Mouse (Mus musculus): Measurements from ENCODE around the gene Olfr591. TPM values are rescaled to one million over a fixed set of nuclear protein-coding genes. Genes with fewer than 3 reads are reported as not detected.
"Not testable (repeated sequence)": the region's sequence is repeated elsewhere in the genome, so short reads cannot be mapped to it uniquely, and the experiment has no call there.

Gene Olfr591
- polyA plus RNA-seq (2016; fragmentation: Nextera tagmentation; extraction: Ambion mirVana) = not detected in 2 replicates

- Histone ChIP-seq H3K27me3 (replicated peaks) (no peaks in the 10 kb centered on the region), H3K4me3 (no peak within 1 kb of the TSS), H3K4me1 (replicated peaks) (no peaks in the 10 kb centered on the region), H3K36me3 (no peaks in the 10 kb centered on the region), H3K9ac (no peak within 1 kb of the TSS), H3K9me3 (replicated peaks) (0 out of 2 replicates have a peak, but pooled peaks cover 5% of the 10 kb centered on the region), H3K27ac (ENCODE audit: poor library complexity, severe bottlenecking) (no peak within 1 kb of the TSS), H3K4me2 (no peak within 1 kb of the TSS)
- no peak for ATAC-seq (ENCODE audit: insufficient number of reproducible peaks, low FRiP score)
- 74% methylated on average over 1 of the region's 1 CpGs for WGBS
Measured at GRCm38 (mm10) chr7:103178240-103178639, at the start of gene Olfr591. TSS of gene Olfr591 (minus strand) at chr7:103178340.

- Histone ChIP-seq H3K9me3 (replicated peaks) (no peaks in the 10 kb centered on the region), H3K4me2 (no peak within 1 kb of the TSS), H3K36me3 (no peaks in the 10 kb centered on the region), H3K9ac (no peak within 1 kb of the TSS), H3K4me3 (no peak within 1 kb of the TSS), H3K4me1 (replicated peaks) (no peaks in the 10 kb centered on the region), H3K27me3 (replicated peaks) (no peaks in the 10 kb centered on the region), H3K27ac (ENCODE audit: poor library complexity, severe bottlenecking) (no peak within 1 kb of the TSS)
- ATAC-seq (ENCODE audit: insufficient number of reproducible peaks, low FRiP score) = no peak
Measured at GRCm38 (mm10) chr7:103216696-103217095, 38.6 kb upstream of the Olfr591 start, which contains the start of gene Olfr594. TSS of gene Olfr594 (plus strand) at chr7:103216996.

- not testable (repeated sequence) for H3K4me1 ChIP-seq (replicated peaks); H3K9me3 ChIP-seq (replicated peaks); H3K4me3 ChIP-seq; H3K9ac ChIP-seq; H3K27me3 ChIP-seq (replicated peaks); H3K27ac ChIP-seq (ENCODE audit: poor library complexity, severe bottlenecking); H3K36me3 ChIP-seq; ATAC-seq (ENCODE audit: insufficient number of reproducible peaks, low FRiP score); H3K4me2 ChIP-seq
- WGBS = 80% methylated on average over 5 of the region's 5 CpGs
Measured at GRCm38 (mm10) chr7:103212050-103212449, 33.9 kb upstream of the Olfr591 start.

GRCm38 (mm10) chr7:103211562-103211961 is 33.4 kb upstream of the Olfr591 start, which contains the start of gene Olfr593:
TSS of gene Olfr593 (plus strand) at chr7:103211862.
- ATAC-seq (ENCODE audit: insufficient number of reproducible peaks, low FRiP score) = no peak
- no peak within 1 kb of the TSS for H3K4me2 ChIP-seq
- no peak within 1 kb of the TSS for H3K27ac ChIP-seq (ENCODE audit: poor library complexity, severe bottlenecking)
- H3K27me3 ChIP-seq (replicated peaks) = no peaks in the 10 kb centered on the region
- H3K4me3 ChIP-seq = no peak within 1 kb of the TSS
- H3K9me3 ChIP-seq (replicated peaks) = no peaks in the 10 kb centered on the region
- H3K4me1 ChIP-seq (replicated peaks) = no peaks in the 10 kb centered on the region
- no peak within 1 kb of the TSS for H3K9ac ChIP-seq
- 61% methylated on average over 1 of the region's 1 CpGs for WGBS
- no peaks in the 10 kb centered on the region for H3K36me3 ChIP-seq

GRCm38 (mm10) chr7:103184503-103184902 is 6.4 kb upstream of the Olfr591 start, which contains the start of gene Olfr592:
TSS of gene Olfr592 (plus strand) at chr7:103184803.
- WGBS = 52% methylated on average over 1 of the region's 1 CpGs
- H3K4me1 ChIP-seq (replicated peaks); ATAC-seq (ENCODE audit: insufficient number of reproducible peaks, low FRiP score); H3K9ac ChIP-seq; H3K4me2 ChIP-seq; H3K27me3 ChIP-seq (replicated peaks); H3K4me3 ChIP-seq; H3K36me3 ChIP-seq; H3K27ac ChIP-seq (ENCODE audit: poor library complexity, severe bottlenecking); H3K9me3 ChIP-seq (replicated peaks): not testable (repeated sequence)

GRCm38 (mm10) chr7:103169697-103170096 is 8.4 kb downstream of the Olfr591 start:
- WGBS = 82% methylated on average over 5 of the region's 5 CpGs
- no peaks in the 10 kb centered on the region for H3K36me3 ChIP-seq
- no peak overlapping the region for H3K27ac ChIP-seq (ENCODE audit: poor library complexity, severe bottlenecking)
- no peaks in the 10 kb centered on the region for H3K27me3 ChIP-seq (replicated peaks)
- H3K9me3 ChIP-seq (replicated peaks) = no peaks in the 10 kb centered on the region
- no peak overlapping the region for H3K4me2 ChIP-seq
- no peak overlapping the region for H3K9ac ChIP-seq
- no peaks in the 10 kb centered on the region for H3K4me1 ChIP-seq (replicated peaks)
- H3K4me3 ChIP-seq = no peak overlapping the region
- no peak for ATAC-seq (ENCODE audit: insufficient number of reproducible peaks, low FRiP score)

- Histone ChIP-seq H3K4me1 (replicated peaks) (no peaks in the 10 kb centered on the region), H3K9me3 (replicated peaks) (no peaks in the 10 kb centered on the region), H3K27ac (ENCODE audit: poor library complexity, severe bottlenecking) (no peak within 1 kb of the TSS), H3K36me3 (no peaks in the 10 kb centered on the region), H3K9ac (no peak within 1 kb of the TSS), H3K27me3 (replicated peaks) (no peaks in the 10 kb centered on the region), H3K4me2 (no peak within 1 kb of the TSS), H3K4me3 (no peak within 1 kb of the TSS)
- WGBS = 47% methylated on average over 2 of the region's 2 CpGs
- ATAC-seq (ENCODE audit: insufficient number of reproducible peaks, low FRiP score) = no peak
Measured at GRCm38 (mm10) chr7:103156256-103156655, 21.9 kb downstream of the Olfr591 start, which contains the start of gene Olfr589. TSS of gene Olfr589 (minus strand) at chr7:103156356.

- Histone ChIP-seq H3K9me3 (replicated peaks) (no peaks in the 10 kb centered on the region), H3K36me3 (no peaks in the 10 kb centered on the region), H3K4me1 (replicated peaks) (no peaks in the 10 kb centered on the region), H3K4me2 (no peak within 1 kb of the TSS), H3K4me3 (no peak within 1 kb of the TSS), H3K9ac (no peak within 1 kb of the TSS), H3K27ac (ENCODE audit: poor library complexity, severe bottlenecking) (no peak within 1 kb of the TSS), H3K27me3 (replicated peaks) (no peaks in the 10 kb centered on the region)
- no peak for ATAC-seq (ENCODE audit: insufficient number of reproducible peaks, low FRiP score)
- WGBS = 72% methylated on average over 1 of the region's 1 CpGs
Measured at GRCm38 (mm10) chr7:103140579-103140978, 37.6 kb downstream of the Olfr591 start, which contains the start of gene Olfr588-ps1. TSS of gene Olfr588-ps1 (plus strand) at chr7:103140879.

GRCm38 (mm10) chr7:103125538-103125937 is 52.6 kb downstream of the Olfr591 start, which contains the start of gene Olfr586:
TSS of gene Olfr586 (minus strand) at chr7:103125638.
- H3K27ac ChIP-seq (ENCODE audit: poor library complexity, severe bottlenecking) = no peak within 1 kb of the TSS
- H3K4me2 ChIP-seq = no peak within 1 kb of the TSS
- H3K4me1 ChIP-seq (replicated peaks) = no peaks in the 10 kb centered on the region
- ATAC-seq (ENCODE audit: insufficient number of reproducible peaks, low FRiP score) = no peak
- H3K9me3 ChIP-seq (replicated peaks) = no peaks in the 10 kb centered on the region
- H3K9ac ChIP-seq = no peak within 1 kb of the TSS
- 86% methylated on average over 3 of the region's 3 CpGs for WGBS
- H3K27me3 ChIP-seq (replicated peaks) = no peaks in the 10 kb centered on the region
- no peak within 1 kb of the TSS for H3K4me3 ChIP-seq
- H3K36me3 ChIP-seq = no peaks in the 10 kb centered on the region

- WGBS = 36% methylated on average over 3 of the region's 3 CpGs
- Histone ChIP-seq H3K9ac (no peak overlapping the region), H3K4me2 (no peak overlapping the region), H3K9me3 (replicated peaks) (no peaks in the 10 kb centered on the region), H3K27ac (ENCODE audit: poor library complexity, severe bottlenecking) (no peak overlapping the region), H3K4me3 (no peak overlapping the region), H3K27me3 (replicated peaks) (no peaks in the 10 kb centered on the region), H3K36me3 (no peaks in the 10 kb centered on the region), H3K4me1 (replicated peaks) (no peaks in the 10 kb centered on the region)
- no peak for ATAC-seq (ENCODE audit: insufficient number of reproducible peaks, low FRiP score)
Measured at GRCm38 (mm10) chr7:103119406-103119805, 58.7 kb downstream of the Olfr591 start.

Data from heart, embryonic 12.5 days (tissue).